Mouse (Mus musculus): ENCODE measurements at regions not wholly inside any gene's neighbourhood (a gene's known extent, or its start where the extent isn't known, plus 50 kb on each side); places are given as distances from the start of the nearest gene placed in this dataset.

GRCm38 (mm10) chr15:51074196-51074595 lies 2810.5 kb upstream of the Gm7489 start:
- TF ChIP-seq CTCF (conservative IDR thresholded peaks at IDR 0.05; ENCODE audit: insufficient read depth, insufficient read length, low read depth, low read length) (no peak), POLR2A (IDR thresholded peaks at IDR 0.05; ENCODE audit: low read depth, low read length) (no peak)
